Mouse (Mus musculus) fat pad, adult 2 months (tissue): ENCODE results near the gene Klhl10.

Source experiments
- DNase-seq: peaks from one replicate; pipeline ENCODE4 v3.0.0-alpha.2; 2011; ENCODE audit warnings: low read depth, low spot score; ENCODE audit errors: extremely low read depth

Klhl10 gene

GRCm38 (mm10) chr11:100408076-100408834 lies 33.5 kb upstream of the Klhl10 start:
- DNase-seq, result no peak

DNA sequence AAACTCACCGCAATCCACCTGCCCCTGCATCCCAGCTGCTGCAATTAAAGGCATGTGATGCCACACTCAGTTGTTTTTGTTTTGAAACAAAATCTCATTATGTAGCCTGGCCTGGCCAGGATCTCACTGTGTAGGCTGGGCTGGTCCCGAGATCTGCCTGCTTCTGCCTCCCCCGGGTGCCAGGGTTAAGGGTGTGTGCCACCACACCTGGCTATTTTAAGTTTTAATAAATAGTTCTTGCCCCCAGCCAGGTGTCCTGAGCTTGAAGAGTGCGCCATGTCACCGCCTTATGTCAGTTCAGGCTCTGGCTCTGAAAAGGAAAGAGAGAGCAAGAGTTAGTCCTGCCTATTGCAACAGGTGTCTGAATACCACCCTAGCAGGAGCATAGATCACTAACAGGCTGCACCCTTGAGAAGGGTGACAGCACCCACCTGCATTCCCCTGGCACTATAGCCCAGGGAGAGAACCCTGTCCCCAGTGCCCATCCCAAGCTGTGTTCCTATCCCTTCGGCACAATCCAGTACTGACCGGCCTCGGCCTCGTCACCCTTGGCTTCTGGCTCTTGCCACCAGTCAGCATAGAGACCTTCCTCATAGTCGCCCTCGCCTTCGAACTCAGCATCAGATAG lies 32.8 kb upstream of the Klhl10 start:
- no peak for DNase-seq

DNA sequence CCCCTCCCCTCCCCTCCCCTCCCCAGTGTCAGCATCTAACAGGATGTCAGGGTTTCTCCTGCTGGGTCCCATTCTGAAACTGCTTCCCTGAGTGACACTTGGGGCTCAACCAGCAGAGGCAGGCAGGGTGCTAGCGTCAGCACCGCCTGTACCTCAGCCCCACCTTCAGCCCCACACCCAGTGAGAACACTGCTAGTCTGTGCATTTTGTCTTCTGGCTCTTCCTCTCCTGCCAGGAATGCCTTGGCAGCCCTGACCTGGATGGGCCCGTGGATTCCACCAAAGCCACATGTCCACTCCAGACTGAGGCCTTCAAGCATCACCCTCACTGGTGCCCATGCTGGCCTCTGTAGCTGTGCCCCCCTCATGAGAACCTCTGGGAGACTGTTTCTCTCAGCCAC lies 32.0 kb upstream of the Klhl10 start:
- no peak for DNase-seq

DNA sequence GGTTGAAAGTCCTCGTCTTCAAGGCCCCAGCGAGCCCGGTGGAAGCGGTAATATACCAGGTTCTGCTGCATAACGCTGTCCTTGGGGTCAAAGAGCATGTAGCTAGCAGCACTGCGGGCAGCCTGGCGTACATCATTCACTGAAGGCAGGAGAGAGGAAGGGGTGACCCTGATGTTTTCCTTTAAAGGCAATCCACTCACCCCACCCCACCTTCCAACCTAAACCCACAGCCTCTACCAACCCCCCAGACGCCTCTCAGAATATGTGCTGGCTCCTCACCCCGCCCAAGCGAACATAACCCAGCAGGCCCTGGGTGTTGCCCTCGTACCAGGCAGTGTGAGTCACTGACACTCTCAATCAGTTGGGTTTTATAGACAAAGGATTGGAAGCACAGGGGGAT lies 30.0 kb upstream of the Klhl10 start:
- no peak for DNase-seq

DNA sequence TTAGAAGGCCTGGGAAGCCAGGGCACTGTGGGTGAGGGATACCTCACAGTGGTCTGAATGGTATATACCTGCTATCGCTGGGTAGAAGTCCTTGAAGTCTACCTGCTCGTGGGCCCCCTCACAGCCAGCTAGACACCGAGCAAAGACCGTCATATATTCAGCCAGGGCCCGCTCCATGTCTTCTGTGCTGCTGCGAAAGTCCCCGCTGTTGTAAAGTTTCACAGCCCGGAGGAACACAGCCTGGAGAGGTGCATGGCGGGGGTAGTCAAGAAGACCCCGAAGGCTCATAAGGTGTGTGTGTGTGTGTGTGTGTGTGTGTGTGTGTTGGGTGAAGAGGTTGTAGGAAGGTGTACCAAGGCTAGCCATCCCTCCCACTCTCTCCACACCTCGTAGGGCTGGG lies 28.2 kb upstream of the Klhl10 start:
- no peak for DNase-seq

GRCm38 (mm10) chr11:100414021-100414913 lies 27.4 kb upstream of the Klhl10 start, which contains the start of gene P3h4:
Gene P3h4, minus strand, starts transcription at chr11:100414836.
- no peak for DNase-seq

- DNase-seq, result no peak
Observed at GRCm38 (mm10) chr11:100414914-100415822, 26.5 kb upstream of the Klhl10 start, which contains the start of gene Fkbp10. Gene Fkbp10, plus strand, starts transcription at chr11:100415697.

- no peak for DNase-seq
Observed at GRCm38 (mm10) chr11:100421537-100421936, 20.2 kb upstream of the Klhl10 start.

DNA sequence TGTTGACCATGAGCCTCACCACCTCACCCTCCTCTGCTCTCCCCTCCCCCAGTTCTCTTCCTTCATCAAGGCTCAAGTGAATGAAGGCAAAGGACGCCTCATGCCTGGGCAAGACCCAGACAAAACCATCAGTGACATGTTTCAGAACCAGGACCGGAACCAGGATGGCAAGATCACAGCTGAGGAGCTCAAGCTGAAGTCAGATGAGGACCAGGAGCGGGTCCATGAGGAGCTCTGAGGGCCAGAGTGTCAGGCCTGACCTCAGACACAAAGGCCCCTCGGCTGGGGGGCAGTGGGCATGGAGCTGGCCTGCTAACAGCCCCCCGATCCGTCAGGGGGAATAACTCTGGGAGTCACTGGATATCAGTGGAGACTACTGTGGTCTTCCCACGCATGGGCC lies 17.9 kb upstream of the Klhl10 start:
- no peak for DNase-seq

- DNase-seq, result no peak
Observed at GRCm38 (mm10) chr11:100425851-100426250, 15.9 kb upstream of the Klhl10 start.

- DNase-seq, result no peak
Observed at GRCm38 (mm10) chr11:100426820-100427219, 14.9 kb upstream of the Klhl10 start.

DNA sequence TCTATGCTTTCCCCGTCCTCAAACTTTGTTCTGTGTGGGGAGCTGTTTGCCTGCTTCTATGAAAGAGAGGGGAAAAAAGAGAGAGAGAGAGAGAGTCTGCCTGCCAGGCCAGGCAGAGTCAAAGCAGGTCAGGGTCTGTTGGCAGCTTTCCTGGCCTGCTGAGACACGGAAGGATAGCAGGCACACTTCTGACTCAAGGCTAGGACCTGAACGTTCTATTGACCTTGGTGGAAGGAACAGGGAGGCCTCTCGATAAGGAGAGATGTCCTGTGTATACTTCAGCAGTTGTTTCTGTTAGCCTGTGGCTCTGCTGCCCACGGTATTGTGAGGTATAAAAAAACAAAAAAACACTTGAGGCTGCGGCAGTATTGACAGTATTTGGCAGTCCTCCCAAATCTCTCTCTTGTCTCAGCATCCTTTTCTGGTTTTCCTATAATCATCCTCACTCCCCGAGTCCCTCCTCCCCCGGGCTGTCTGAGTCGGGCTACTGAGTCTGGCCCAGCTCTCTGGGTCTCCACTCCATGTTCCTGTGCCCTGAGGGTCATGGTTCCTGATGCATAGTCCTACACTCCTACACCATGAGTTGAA lies 13.0 kb upstream of the Klhl10 start:
- no peak for DNase-seq

- DNase-seq, result no peak
Observed at GRCm38 (mm10) chr11:100430052-100430451, 11.7 kb upstream of the Klhl10 start.

DNA sequence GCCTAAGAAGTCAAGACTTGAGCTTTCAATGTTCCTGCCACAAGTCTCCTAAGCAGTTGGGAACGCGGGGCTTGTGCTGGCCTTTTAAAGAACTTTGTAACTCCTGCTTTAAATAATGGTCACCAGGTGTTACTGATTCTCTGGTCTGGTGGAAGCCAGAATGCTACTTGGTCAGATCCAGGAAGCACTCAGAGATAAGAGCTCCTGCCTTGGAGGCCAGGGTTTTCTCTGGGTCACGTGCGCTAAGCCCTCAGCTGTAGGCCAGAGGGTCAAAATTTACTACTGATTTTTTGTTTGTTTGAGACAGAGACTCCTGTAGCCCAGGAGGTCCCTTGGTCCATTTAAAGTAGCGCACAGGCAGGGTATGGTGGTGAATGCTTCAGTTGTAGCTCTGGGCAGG lies 9.7 kb upstream of the Klhl10 start:
- DNase-seq, result no peak

DNA sequence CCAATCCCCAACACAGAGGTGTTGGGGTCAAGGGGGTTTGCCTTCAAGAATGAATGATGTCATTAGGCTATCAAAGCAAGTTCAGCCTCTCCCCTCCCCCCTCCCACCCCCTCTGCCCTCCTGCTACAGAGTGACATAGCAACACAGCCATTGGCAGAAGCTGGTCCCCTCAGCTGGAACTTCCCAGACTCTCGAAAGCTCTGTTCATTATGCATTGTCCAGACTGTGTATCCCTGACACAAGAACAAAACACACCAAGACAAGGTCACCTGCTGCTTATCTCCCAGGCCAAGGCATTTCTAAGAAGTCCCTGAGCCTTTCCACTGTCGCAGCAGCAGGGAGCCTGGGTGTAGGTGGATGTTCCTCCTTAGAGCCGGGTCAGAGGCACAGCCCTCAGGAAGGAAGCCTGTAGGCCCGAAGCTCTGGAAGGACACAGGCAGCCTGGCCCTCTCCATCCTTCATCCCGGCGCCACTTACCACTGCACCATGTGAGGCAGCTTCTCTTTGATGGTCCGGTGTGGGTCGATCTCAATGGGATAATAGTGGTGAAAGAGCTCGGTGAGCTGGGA lies 6.0 kb upstream of the Klhl10 start:
- DNase-seq, result no peak

DNA sequence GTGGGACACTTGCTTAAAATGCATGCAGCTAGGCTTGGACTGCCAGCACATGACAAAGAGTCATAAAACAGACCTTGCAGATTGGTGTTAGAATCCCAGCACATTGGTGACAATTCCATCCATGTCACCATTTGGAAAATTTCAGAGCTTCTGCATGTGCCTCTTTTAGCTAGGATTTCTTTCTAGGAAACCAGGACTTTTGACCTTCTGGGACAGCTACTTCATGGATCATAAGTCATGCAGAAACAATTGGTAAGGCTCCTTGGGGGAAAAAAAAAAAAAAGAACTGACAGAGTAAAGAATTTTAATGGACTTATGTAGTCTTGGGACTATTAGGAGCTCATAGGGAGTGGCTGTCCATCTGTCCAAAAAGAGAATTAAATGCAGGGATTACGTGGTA lies 3.8 kb upstream of the Klhl10 start:
- no peak for DNase-seq

GRCm38 (mm10) chr11:100440691-100441522 lies 810 bp upstream of the Klhl10 start:
- no peak for DNase-seq

- no peak for DNase-seq
Observed at GRCm38 (mm10) chr11:100442625-100443024, 908 bp downstream of the Klhl10 start.

DNA sequence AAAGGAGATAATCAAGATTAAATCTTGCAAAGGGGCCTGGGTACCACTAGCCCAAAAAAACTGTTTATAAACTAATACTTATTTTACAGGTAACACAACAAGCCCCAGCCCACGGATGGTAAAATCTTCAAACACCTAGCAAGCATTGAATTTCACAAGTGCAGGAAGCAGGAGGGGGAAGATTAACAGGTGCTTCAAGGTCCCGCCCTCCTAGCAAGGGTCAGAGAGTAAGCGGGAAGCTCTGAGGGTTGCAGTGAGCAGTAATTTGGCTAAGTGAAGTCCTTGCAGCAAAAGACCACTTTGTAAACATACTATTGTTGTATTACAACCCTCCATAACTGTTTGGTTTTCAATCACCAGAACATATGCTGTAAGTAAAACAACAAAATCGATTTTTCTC lies 15.5 kb downstream of the Klhl10 start:
- DNase-seq, result no peak
